Mouse (Mus musculus) hindbrain, embryonic 12.5 days (tissue): Measurements from ENCODE around the gene Agps. TPM values are rescaled to one million over a fixed set of nuclear protein-coding genes. Genes with fewer than 3 reads are reported as not detected.
A peak's percentile ranks its signal among the peaks of the same experiment; 100 is the strongest.

Source experiments
- ATAC-seq: fragments of 200-750 bp; cut with Nextera tagmentation; 2 replicates; pipeline ENCODE4 v1.8.0; 2017; ENCODE audit warnings: moderate TSS enrichment; ENCODE audit not compliant: low FRiP score
- H3K27ac ChIP-seq: fragments of 300-500 bp; sonication (generic); 2 replicates; pipeline ENCODE4 v1.5.1; 2016; ENCODE audit warnings: mild to moderate bottlenecking
- H3K27me3 ChIP-seq: fragments of 300-500 bp; sonication (generic); 2 replicates; pipeline ENCODE4 v1.6.1; 2016; ENCODE audit warnings: mild to moderate bottlenecking
- H3K36me3 ChIP-seq: fragments of 300-500 bp; sonication (generic); 2 replicates; pipeline ENCODE4 v1.6.1; 2016; ENCODE audit warnings: mild to moderate bottlenecking
- H3K4me1 ChIP-seq: fragments of 300-500 bp; sonication (generic); 2 replicates; pipeline ENCODE4 v1.6.1; 2016
- H3K4me2 ChIP-seq: fragments of 300-500 bp; sonication (generic); replicated peaks from 2 replicates; pipeline ENCODE4 v1.6.1; 2016; ENCODE audit warnings: mild to moderate bottlenecking
- H3K4me3 ChIP-seq: fragments of 300-500 bp; sonication (generic); 2 replicates; pipeline ENCODE4 v1.5.1; 2016; ENCODE audit warnings: mild to moderate bottlenecking
- H3K9ac ChIP-seq: fragments of 300-500 bp; sonication (generic); 2 replicates; pipeline ENCODE4 v1.6.1; 2016; ENCODE audit warnings: mild to moderate bottlenecking, moderate library complexity
- H3K9me3 ChIP-seq: fragments of 300-500 bp; sonication (generic); replicated peaks from 2 replicates; pipeline ENCODE4 v1.6.1; 2016; ENCODE audit warnings: mild to moderate bottlenecking
- WGBS: fragments of 180-500 bp; shearing (Covaris S2); methylation state at CpG from one replicate; pipeline ENCODE4 v1.1.7; 2016; 5-methylcytosine and 5-hydroxymethylcytosine counted together
- polyA plus RNA-seq: library from polyadenylated mRNA; unstranded; fragments of >200 nt; fragmentation: Nextera tagmentation; extraction: Ambion mirVana; gene quantifications from 2 replicates; pipeline ENCODE4 v1.2.1, GENCODE M21; 2016

The Agps gene
- polyA plus RNA-seq = 49.7 and 51.8 TPM in 2 replicates

DNA sequence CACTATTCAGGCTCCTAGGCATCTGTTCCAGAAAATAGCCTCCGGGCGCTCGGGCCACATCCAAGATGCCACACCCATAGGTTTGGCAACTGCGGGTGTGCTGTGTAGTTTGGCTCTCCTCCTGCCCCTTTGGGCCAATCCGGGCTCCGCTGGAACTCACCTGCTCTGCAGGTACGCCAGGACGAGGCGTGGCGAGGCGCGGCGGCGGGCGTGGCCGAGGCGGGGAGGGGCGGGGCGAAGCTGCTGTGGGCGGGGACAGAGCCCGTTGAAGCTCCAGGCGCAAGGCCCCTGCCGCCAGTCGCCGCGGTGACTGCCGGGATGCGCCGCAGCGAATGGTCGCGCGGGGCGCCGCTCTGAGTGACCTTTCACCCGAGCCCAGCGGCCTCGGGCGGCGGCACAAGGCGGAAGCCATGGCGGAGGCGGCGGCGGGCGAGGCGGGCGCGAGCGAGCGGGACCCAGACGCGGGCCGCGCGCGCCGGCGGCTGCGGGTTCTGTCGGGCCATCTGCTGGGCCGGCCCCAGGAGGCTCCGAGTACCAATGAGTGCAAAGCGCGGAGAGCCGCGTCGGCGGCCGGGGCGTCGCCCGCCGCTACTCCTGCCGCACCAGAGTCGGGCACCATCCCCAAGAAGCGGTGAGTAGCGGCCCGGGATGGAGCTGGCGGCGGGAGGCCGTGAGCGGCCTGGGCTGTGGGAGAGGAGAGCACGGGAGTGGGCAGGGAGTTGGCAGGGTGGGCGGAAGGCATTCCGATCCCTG lies at the start of gene Agps:
TSS of gene Agps (plus strand) at position 297 of the 753 bp plus-strand sequence.
- ATAC-seq = peak; percentile 94
- Histone ChIP-seq H3K9ac (peak within 1 kb of the TSS; percentile 92), H3K27ac (peak within 1 kb of the TSS; percentile 90), H3K27me3 (no peaks in the 10 kb centered on the region), H3K4me3 (peak within 1 kb of the TSS; percentile 88), H3K4me2 (peak within 1 kb of the TSS; percentile 78), H3K4me1 (peaks cover 22% of the 10 kb centered on the region), H3K36me3 (no peaks in the 10 kb centered on the region), H3K9me3 (no peaks in the 10 kb centered on the region)
- WGBS = under 1% methylated on average over 70 of the region's 86 CpGs

DNA sequence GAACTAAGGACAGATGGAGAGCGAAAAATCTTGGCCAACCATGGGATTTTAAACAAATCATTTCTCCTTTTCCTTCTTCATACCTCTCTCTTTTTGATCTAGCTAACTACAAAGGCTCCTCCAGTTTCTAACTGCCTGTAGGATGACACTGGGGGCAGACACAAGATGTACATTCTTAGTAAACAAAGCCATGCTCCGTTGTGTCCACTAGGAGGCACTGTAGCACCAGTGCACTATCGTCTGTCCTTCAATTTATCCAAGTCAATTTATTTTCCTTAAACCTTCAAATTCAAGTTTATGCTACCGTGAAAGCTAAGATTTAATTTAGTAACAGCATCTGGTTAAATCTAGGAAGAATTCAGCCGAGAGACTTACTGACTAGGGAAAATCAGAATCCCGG lies 45.9 kb upstream of the Agps start:
- 18% methylated on average over 6 of the region's 6 CpGs for WGBS
- Histone ChIP-seq H3K36me3 (no peaks in the 10 kb centered on the region), H3K4me3 (no peak overlapping the region), H3K9me3 (no peaks in the 10 kb centered on the region), H3K4me2 (no peak overlapping the region), H3K27ac (no peak overlapping the region), H3K4me1 (peaks cover 4% of the 10 kb centered on the region; the same call in 1 of the 2 replicates), H3K27me3 (no peaks in the 10 kb centered on the region), H3K9ac (no peak overlapping the region)
- ATAC-seq = no peak

DNA sequence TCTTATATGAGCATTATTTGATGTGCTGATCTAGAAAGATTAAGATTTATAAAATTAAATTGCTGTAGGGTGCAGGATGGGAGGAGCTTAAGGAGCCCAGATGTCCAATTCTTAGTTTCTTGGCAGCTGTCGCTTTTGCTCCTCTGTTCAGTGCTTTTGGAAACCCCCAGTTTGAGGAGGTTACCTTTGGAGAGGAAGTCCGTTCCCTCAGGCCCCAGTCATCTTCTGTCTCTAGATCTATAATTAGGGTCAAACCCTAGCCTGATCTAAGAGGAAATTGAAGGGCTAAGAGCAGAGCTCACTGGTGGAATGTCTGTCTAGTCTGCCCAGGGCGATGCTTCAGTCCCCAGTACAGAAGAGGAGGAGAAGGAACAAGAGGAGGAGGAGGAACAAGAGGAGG lies 43.5 kb upstream of the Agps start:
- ATAC-seq = no peak

DNA sequence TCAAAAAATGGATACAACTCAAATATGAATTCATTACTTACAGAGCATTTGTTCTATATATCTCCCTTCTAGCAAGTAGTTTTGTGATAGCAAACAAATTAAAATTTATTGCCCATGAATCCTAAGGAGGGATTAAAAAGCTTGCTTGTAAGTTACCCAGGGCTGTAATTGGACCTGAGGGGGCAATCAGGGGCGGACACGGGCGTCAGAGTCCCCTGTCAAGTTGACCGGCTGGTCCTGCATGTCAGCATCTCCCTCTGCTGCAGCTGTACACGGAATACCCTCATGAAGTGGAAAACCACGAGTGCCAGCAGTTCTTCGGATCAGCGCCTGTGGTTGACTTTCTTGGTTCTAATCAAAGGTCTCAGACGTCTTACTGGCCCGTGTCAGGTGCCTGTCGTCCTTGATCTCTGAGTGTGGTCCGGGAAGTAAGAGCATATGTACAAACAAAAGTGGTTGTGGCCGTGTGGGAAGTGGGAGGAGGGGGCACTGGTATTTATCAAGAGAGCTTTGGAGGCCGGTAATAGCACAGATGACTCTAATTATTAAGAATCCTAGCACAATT lies 41.9 kb upstream of the Agps start:
- no peak for ATAC-seq
- Histone ChIP-seq H3K9me3 (no peaks in the 10 kb centered on the region), H3K4me1 (peaks cover 4% of the 10 kb centered on the region; the same call in 1 of the 2 replicates), H3K4me2 (no peak overlapping the region), H3K27ac (no peak overlapping the region), H3K4me3 (no peak overlapping the region), H3K9ac (no peak overlapping the region), H3K36me3 (no peaks in the 10 kb centered on the region), H3K27me3 (no peaks in the 10 kb centered on the region)
- 55% methylated on average over 14 of the region's 14 CpGs for WGBS

More for the DNA sequence above, 43.5 kb upstream of the Agps start:
- Histone ChIP-seq H3K4me3 (no peak overlapping the region), H3K9me3 (no peaks in the 10 kb centered on the region), H3K4me1 (peaks cover 4% of the 10 kb centered on the region; the same call in 1 of the 2 replicates), H3K27me3 (no peaks in the 10 kb centered on the region), H3K4me2 (no peak overlapping the region), H3K36me3 (no peaks in the 10 kb centered on the region), H3K27ac (no peak overlapping the region), H3K9ac (no peak overlapping the region)
- 76% methylated on average over 3 of the region's 3 CpGs for WGBS

DNA sequence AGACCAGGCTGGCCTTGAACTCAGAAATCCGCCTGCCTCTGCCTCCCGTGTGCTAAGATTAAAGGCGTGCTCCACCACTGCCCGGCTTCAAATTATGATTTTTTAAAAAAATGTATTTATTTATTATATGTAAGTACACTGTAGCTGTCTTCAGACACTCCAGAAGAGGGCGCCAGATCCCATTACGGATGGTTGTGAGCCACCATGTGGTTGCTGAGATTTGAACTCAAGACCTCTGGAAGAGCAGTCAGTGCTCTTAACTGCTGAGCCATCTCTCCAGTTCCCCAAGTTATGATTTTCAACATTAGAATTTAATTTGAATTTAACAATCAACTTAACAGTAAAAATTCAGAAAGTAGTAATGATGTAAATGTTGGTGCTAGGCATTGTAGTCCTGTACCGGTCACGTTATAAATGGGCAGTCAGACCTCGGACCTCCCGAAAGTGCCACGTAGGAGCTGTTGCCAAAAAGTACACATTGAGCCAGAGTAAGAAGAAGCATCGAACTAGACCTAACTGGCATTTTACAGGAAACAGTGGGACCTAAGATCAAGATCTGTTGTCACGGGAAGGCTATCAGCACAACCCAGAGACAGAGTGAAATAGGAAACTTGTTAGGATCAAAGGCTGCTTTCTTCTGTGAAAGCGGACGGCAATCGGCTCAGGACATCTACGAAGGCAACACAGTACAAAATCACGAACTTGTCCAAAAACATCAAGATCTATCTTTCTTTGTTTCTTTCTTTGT lies 40.2 kb upstream of the Agps start:
- H3K27me3 ChIP-seq = no peaks in the 10 kb centered on the region
- 82% methylated on average over 18 of the region's 18 CpGs for WGBS
- ATAC-seq = no peak
- no peak overlapping the region for H3K4me2 ChIP-seq
- no peaks in the 10 kb centered on the region for H3K36me3 ChIP-seq
- H3K9ac ChIP-seq = no peak overlapping the region
- H3K4me1 ChIP-seq = peaks cover 4% of the 10 kb centered on the region; the same call in 1 of the 2 replicates
- H3K4me3 ChIP-seq = no peak overlapping the region
- H3K27ac ChIP-seq = no peak overlapping the region
- H3K9me3 ChIP-seq = no peaks in the 10 kb centered on the region

DNA sequence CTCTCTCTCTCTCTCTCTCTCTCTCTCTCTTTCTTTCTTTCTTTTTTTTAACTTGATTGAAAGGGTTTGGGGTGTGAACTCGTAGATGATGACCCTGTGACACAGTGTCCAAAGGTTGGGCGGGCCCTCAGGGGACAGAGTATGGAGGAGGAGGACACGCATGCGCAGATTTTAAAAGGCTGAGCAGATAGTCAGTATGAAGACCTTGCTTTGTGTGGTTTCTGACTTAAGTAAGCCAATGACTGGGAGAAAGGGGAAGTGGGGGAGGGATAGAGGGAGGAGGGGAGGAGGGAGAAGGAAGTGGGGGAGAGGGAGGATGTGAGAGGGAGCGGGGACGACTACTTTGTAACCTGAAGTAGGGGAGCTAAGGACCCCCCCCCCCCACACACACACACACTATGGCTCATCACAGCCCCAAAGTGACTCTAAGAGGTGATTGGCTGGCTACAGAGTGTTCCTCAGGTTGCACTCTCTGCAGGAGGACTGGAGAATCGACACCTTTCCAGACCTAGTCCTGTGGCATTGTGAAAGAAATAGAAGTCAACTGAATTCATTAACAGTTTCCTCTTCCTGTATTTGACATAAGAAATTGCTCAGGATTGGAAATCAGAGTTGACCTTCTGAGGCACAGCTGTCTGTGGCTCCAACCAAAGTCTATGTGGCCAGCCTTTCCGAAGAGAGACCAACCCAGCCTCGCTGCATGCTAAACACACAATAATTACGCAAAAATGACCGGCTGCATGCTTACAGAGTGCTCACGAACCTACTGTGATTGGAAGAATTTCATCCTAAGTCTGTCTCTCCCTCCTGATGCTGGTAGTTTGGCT lies 39.4 kb upstream of the Agps start:
- no peaks in the 10 kb centered on the region for H3K36me3 ChIP-seq
- no peak overlapping the region for H3K4me2 ChIP-seq
- no peak for ATAC-seq
- no peaks in the 10 kb centered on the region for H3K27me3 ChIP-seq
- H3K9me3 ChIP-seq = no peaks in the 10 kb centered on the region
- peaks cover 4% of the 10 kb centered on the region; the same call in 1 of the 2 replicates for H3K4me1 ChIP-seq
- WGBS = 61% methylated on average over 12 of the region's 12 CpGs
- H3K9ac ChIP-seq = no peak overlapping the region
- H3K27ac ChIP-seq = no peak overlapping the region
- no peak overlapping the region for H3K4me3 ChIP-seq

DNA sequence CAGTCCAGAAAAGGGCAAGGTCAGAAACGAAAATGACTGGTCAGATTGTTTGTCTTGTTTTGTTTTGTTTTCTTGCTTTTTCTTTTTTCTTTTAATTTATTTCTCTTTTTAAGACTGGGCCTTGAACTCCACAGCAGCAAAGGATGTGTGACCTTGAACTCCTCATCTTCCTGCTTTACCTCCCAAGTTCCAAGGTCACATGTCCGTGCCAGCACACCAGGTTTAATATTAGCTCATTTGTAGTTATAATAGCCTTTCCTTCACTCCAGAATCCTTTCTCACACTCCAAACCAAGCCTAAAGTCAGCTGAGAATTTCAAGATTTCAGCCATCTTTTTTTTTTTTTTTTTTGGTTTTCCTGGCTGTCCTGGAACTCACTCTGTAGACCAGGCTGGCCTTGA lies 35.8 kb upstream of the Agps start:
- 89% methylated on average over 2 of the region's 2 CpGs for WGBS
- H3K4me3 ChIP-seq = no peak overlapping the region

DNA sequence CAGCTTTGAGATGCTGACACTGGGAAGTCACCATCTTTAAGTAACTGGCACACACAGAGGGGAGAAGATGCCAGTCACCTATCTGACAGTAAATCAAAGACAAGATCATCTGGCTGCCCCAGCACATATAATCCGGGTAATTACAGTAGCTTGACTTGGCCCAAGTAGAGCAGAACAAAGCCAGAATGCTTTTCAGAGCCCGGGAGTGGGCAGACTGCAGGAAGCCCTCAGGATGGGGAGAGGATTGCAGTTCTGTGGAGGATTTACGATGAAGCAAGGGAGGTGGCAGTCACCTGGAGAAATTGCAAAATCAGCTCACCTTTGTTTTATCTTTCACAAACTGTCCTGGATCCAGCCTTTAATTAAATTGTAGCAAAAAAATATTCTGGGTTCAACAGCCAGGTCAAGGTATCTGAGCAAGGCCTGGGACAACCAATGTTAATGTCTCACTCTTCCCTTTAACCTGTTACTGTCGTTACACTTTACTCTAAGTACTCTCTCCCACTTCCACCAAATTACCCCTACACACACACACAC lies 33.5 kb upstream of the Agps start:
- Histone ChIP-seq H3K4me2 (no peak overlapping the region), H3K27me3 (no peaks in the 10 kb centered on the region), H3K9me3 (no peaks in the 10 kb centered on the region), H3K4me1 (no peaks in the 10 kb centered on the region), H3K36me3 (no peaks in the 10 kb centered on the region), H3K9ac (no peak overlapping the region), H3K4me3 (no peak overlapping the region), H3K27ac (no peak overlapping the region)
- ATAC-seq = no peak
- WGBS = 67% methylated on average over 4 of the region's 4 CpGs

More for the DNA sequence above, 35.8 kb upstream of the Agps start:
- H3K4me1 ChIP-seq = no peaks in the 10 kb centered on the region
- no peaks in the 10 kb centered on the region for H3K36me3 ChIP-seq
- no peak overlapping the region for H3K27ac ChIP-seq
- ATAC-seq = no peak
- H3K4me2 ChIP-seq = no peak overlapping the region
- H3K9ac ChIP-seq = no peak overlapping the region
- no peaks in the 10 kb centered on the region for H3K27me3 ChIP-seq
- H3K9me3 ChIP-seq = no peaks in the 10 kb centered on the region

DNA sequence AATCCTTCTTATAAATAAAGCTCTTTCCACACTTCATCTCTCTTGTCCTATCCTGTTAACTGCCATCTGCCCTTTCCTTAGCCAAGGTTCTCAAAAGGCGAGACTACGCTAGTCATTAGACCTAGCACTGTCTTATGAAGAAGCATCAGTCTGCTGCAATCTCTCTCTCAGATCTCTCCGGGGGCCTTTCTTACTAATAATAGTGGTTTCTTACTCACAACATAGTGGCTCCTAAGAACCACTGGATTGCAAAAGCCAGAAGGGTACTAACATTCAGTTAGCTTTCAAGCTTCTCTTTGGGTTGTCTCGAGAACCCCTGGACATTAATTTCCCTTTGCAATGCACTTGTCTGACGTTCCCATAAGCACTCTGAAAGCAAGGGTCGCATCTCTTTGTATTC lies 26.2 kb upstream of the Agps start:
- WGBS = 92% methylated on average over 6 of the region's 6 CpGs
- Histone ChIP-seq H3K27ac (no peak overlapping the region), H3K9ac (no peak overlapping the region), H3K36me3 (no peaks in the 10 kb centered on the region), H3K4me2 (no peak overlapping the region), H3K4me1 (no peaks in the 10 kb centered on the region), H3K9me3 (no peaks in the 10 kb centered on the region), H3K27me3 (no peaks in the 10 kb centered on the region), H3K4me3 (no peak overlapping the region)
- no peak for ATAC-seq

DNA sequence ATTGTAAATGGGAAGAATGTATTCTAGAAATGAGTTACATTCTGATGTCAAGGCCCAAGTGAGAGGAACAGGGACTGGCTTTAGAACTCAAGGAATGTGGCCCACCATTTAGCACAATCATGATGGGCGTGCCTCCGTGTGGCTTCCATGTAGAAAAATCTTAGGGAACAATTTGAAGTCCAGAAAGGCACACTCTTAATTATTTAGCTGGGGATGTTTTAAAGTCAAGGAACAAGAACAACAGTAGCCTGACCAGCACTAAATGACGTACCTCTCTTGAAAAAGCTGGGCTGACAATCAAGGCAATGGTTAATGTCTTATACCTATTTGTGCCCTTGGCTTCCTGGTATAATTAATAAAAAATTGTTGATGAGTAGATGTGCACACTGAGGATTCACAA lies 25.1 kb upstream of the Agps start:
- H3K27ac ChIP-seq = no peak overlapping the region
- no peaks in the 10 kb centered on the region for H3K4me1 ChIP-seq
- H3K36me3 ChIP-seq = no peaks in the 10 kb centered on the region
- H3K4me3 ChIP-seq = no peak overlapping the region
- no peaks in the 10 kb centered on the region for H3K27me3 ChIP-seq
- no peak overlapping the region for H3K4me2 ChIP-seq
- 94% methylated on average over 3 of the region's 3 CpGs for WGBS
- ATAC-seq = no peak
- H3K9ac ChIP-seq = no peak overlapping the region
- H3K9me3 ChIP-seq = no peaks in the 10 kb centered on the region

DNA sequence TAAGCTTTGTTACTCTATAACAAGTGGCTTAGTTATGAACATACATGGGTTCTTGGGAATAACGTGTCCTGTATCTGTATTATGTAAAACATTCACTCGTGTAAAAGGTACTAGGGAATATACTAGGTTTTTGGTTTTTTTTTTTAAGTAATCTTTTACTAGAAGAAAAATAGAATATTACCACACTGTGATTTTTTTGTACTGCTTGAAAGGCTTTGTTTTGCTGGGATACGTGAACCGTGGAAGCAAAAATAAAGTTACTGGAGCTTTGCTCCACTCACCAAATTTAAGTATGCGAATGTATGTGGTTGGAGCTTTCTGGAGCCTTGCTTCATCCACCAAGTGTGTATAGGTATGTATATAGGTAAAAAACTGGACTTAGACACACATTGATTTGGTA lies 24.5 kb upstream of the Agps start:
- WGBS = 94% methylated on average over 5 of the region's 5 CpGs
- Histone ChIP-seq H3K9ac (no peak overlapping the region), H3K27ac (no peak overlapping the region), H3K4me2 (no peak overlapping the region), H3K4me1 (no peaks in the 10 kb centered on the region), H3K9me3 (no peaks in the 10 kb centered on the region), H3K4me3 (no peak overlapping the region), H3K27me3 (no peaks in the 10 kb centered on the region), H3K36me3 (no peaks in the 10 kb centered on the region)
- ATAC-seq = no peak

DNA sequence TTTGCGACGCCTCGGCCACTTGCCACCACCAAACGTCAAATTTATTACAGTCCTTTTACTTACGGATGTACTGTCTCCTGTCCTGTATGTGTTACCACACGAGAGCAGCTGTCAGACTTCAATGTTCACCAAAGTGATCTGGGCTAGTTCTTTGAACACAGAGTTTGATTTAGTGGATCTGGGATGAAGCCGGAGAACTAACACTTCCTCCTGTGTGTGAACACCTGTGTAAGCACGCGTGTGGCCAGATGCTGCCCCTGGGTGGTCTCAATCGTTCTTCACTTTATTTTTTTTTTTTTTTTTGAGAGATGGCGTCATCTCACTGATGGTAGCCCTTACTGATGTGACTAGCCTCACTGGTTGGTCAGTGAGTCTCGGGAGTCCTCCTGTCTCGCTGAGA lies 17.1 kb upstream of the Agps start:
- no peaks in the 10 kb centered on the region for H3K9me3 ChIP-seq
- WGBS = 79% methylated on average over 13 of the region's 13 CpGs
- H3K9ac ChIP-seq = no peak overlapping the region
- no peak overlapping the region for H3K27ac ChIP-seq
- no peaks in the 10 kb centered on the region for H3K4me1 ChIP-seq
- no peak for ATAC-seq
- H3K4me3 ChIP-seq = no peak overlapping the region
- H3K27me3 ChIP-seq = no peaks in the 10 kb centered on the region
- H3K36me3 ChIP-seq = no peaks in the 10 kb centered on the region
- no peak overlapping the region for H3K4me2 ChIP-seq
